Mouse (Mus musculus) neural tube, embryonic 13.5 days (tissue): ENCODE results near the gene Oas1g. TPM values are rescaled to one million over a fixed set of nuclear protein-coding genes. Genes with fewer than 3 reads are reported as not detected.

ENCODE experiments used
- ATAC-seq: fragments of 200-750 bp; cut with Nextera tagmentation; 2 replicates; pipeline ENCODE4 v1.8.0; 2017; ENCODE audit warnings: low read depth, mild to moderate bottlenecking, moderate TSS enrichment, moderate library complexity
- H3K27ac ChIP-seq: fragments of 300-500 bp; sonication (generic); replicated peaks from 2 replicates; pipeline ENCODE4 v1.5.1; 2015; ENCODE audit warnings: moderate library complexity, mild to moderate bottlenecking, inconsistent platforms
- H3K27me3 ChIP-seq: fragments of 300-500 bp; sonication (generic); 2 replicates; pipeline ENCODE4 v1.6.1; 2015; ENCODE audit warnings: mild to moderate bottlenecking, inconsistent platforms
- H3K36me3 ChIP-seq: fragments of 300-500 bp; sonication (generic); 2 replicates; pipeline ENCODE4 v1.6.1; 2015; ENCODE audit warnings: mild to moderate bottlenecking, inconsistent platforms
- H3K4me1 ChIP-seq: fragments of 300-500 bp; sonication (generic); replicated peaks from 2 replicates; pipeline ENCODE4 v1.6.1; 2015; ENCODE audit warnings: inconsistent platforms
- H3K4me2 ChIP-seq: fragments of 300-500 bp; sonication (generic); 2 replicates; pipeline ENCODE4 v1.6.1; 2015; ENCODE audit warnings: inconsistent platforms, mild to moderate bottlenecking, moderate library complexity
- H3K4me3 ChIP-seq: fragments of 300-500 bp; sonication (generic); 2 replicates; pipeline ENCODE4 v1.5.1; 2015; ENCODE audit warnings: mild to moderate bottlenecking, inconsistent platforms
- H3K9ac ChIP-seq: fragments of 300-500 bp; sonication (generic); 2 replicates; pipeline ENCODE4 v1.6.1; 2015; ENCODE audit warnings: moderate library complexity, mild to moderate bottlenecking, inconsistent platforms
- H3K9me3 ChIP-seq: fragments of 300-500 bp; sonication (generic); 2 replicates; pipeline ENCODE4 v1.6.1; 2016; ENCODE audit warnings: inconsistent platforms
- WGBS: fragments of 180-500 bp; shearing (Covaris S2); methylation state at CpG from one replicate; pipeline ENCODE4 v1.1.7; 2015; 5-methylcytosine and 5-hydroxymethylcytosine counted together
- microRNA-seq: library from miRNA; unstranded; fragments of <30 nt; microRNA quantifications from one replicate; pipeline ENCODE4, GENCODE M21; 2016
- polyA plus RNA-seq: library from polyadenylated mRNA; unstranded; fragments of >200 nt; fragmentation: Nextera tagmentation; extraction: Ambion mirVana; gene quantifications from 2 replicates; pipeline ENCODE4 v1.2.1, GENCODE M21; 2015

Oas1g gene
- polyA plus RNA-seq, 1 experiment from 2014 or later: 0.46 TPM

DNA sequence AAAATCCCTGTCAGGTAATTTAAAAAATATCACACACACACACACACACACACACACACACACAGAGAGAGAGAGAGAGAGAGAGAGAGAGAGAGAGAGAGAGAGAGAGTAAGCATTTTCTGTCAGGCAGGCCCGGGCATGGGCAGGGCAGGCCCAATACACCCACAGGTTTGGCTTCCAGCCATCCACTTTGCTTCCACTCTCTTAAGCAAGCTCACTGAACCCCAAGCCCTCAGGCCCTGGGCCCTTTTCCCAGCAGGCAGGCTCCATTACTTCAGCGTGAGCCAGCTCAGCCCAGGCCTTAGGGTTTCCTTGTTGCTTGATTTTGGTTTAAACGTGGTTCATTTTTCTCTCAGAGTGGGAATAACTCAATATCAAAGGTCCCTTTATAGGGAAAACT lies 42.7 kb downstream of the Oas1g start:
- Histone ChIP-seq H3K27ac (no peak overlapping the region), H3K27me3 (no peaks in the 10 kb centered on the region), H3K4me3 (no peak overlapping the region), H3K4me2 (no peak overlapping the region), H3K4me1 (no peaks in the 10 kb centered on the region), H3K9ac (no peak overlapping the region), H3K9me3 (no peaks in the 10 kb centered on the region), H3K36me3 (no peaks in the 10 kb centered on the region)
- ATAC-seq: no peak
- WGBS: 77% methylated on average over 3 of the region's 3 CpGs

DNA sequence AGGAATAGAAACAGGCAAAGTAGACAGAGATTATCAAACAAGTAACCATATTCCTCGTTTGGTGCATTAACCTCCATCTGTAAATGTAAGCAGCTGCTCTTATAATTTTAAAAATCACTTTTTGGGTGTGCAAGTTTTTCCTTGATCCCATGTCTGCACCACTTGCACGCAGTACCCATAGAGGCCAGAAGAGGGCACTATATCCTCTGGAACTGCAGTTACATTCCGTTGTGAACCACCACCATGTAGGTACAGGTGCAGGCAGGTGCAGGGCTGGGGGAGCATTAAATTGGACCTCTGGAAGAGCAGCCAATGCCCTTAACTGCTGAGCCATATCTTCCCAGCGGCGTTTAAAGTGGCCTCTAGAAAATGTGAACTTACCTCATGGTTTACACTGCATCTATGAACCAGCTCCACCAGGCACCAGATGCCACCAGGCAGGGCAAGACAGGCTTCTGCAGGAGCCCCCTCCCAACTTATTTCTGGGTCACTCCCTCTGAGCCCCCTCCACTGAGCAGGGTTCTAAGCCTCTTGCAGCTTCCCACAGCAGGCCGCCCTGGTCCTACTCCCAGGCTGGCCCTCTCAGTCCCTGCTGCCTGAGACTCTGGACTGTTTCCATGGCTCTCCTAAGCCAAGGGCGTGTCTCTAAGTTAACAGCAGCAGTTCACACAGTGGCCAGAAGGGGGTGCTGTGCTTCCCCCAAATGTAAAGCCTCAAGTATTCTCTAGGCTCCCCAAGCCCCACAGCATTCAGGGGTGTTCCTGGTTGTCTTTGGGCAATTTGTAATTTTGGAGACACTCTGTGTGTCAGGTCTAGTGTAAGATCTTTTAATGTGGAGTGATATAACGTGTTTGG lies 50.5 kb downstream of the Oas1g start:
- no peak for ATAC-seq
- Histone ChIP-seq H3K4me3 (no peak overlapping the region), H3K4me2 (no peak overlapping the region), H3K4me1 (peaks cover 9% of the 10 kb centered on the region; the same call in 1 of the 2 replicates), H3K36me3 (no peaks in the 10 kb centered on the region), H3K27ac (no peak overlapping the region), H3K27me3 (peaks cover 29% of the 10 kb centered on the region), H3K9ac (no peak overlapping the region), H3K9me3 (no peaks in the 10 kb centered on the region)
- 11% methylated on average over 8 of the region's 8 CpGs for WGBS

DNA sequence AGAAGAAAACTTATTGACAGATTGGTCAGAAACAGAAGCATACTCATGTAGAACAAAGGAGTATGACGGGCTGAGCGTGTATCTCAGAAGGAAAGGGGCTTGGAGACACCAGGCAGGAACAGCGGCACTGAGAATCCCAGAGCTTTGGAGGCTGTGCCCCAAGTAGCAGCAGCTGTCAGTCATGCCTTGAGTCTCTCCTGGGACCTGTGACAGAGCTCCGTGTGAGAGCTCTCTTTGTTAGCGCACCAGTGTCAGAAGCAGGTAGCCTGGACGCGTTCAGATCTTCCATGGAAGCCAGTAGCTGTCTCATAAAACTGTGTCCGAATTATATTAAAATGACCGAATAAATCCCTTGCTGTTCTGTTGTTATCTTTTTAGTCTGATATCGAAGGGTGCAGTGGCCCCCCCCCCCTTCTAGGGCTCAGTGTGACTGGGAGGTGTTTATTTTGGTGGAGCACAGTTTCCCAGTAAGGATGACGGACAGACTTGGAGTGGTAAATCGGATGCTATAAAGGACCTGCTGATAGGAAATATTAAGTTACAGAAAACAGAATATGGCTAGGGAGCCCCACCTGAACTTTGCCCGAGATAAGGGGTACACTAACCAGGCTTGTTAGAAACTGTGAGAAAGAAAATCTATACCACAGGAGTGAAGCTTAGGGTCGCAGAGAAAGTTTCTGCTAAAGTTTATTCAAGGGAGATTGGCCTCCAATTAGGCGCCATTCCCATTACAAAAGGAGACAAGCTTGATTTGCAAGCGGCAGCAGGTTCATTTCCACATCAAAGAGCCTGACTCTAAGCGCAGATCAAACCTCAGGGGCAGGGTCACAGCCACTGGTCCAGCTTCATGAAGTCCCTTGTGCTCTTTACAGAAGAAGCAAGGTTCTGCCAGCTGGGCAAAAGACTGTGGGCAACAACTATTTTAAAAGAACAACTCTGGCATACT lies 53.8 kb downstream of the Oas1g start:
- H3K9ac ChIP-seq: no peak overlapping the region
- WGBS: 11% methylated on average over 17 of the region's 17 CpGs

DNA sequence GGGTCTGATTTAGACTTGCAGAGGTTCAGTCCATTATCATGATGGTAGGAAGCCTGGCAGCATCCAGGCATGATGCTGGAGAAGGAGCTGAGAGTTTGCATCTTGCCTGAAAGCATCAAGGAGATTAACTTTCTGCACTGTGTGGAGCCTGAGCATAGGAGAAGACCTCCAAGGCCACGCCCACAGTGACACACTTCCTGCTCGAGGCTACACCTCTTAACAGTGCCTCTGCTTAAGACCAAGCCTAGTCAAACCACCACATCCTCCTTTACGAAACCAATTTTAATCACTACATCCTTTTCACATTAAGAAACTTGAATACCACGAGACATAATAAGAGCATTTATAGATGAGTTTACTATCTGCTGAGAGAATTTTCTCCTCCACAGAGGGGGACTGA lies 56.4 kb downstream of the Oas1g start:
- H3K36me3 ChIP-seq: no peaks in the 10 kb centered on the region
- H3K9ac ChIP-seq: no peak overlapping the region

More for the DNA sequence above, 53.8 kb downstream of the Oas1g start:
- H3K27me3 ChIP-seq: peaks cover 29% of the 10 kb centered on the region
- H3K9me3 ChIP-seq: no peaks in the 10 kb centered on the region
- no peak overlapping the region for H3K27ac ChIP-seq
- H3K4me2 ChIP-seq: peak overlapping the region; percentile 37
- no peaks in the 10 kb centered on the region for H3K36me3 ChIP-seq
- H3K4me1 ChIP-seq: peaks cover 9% of the 10 kb centered on the region; the same call in 1 of the 2 replicates
- H3K4me3 ChIP-seq: no peak overlapping the region
- no peak for ATAC-seq

More for the DNA sequence above, 56.4 kb downstream of the Oas1g start:
- Histone ChIP-seq H3K27ac (no peak overlapping the region), H3K4me3 (no peak overlapping the region), H3K27me3 (peaks cover 21% of the 10 kb centered on the region), H3K4me1 (peaks cover 9% of the 10 kb centered on the region; the same call in 1 of the 2 replicates), H3K9me3 (no peaks in the 10 kb centered on the region), H3K4me2 (no peak overlapping the region)
- WGBS: 89% methylated on average over 4 of the region's 4 CpGs
- ATAC-seq: no peak

Small RNAs within 50 kb of the gene (microRNA-seq; reads per million reads assigned to microRNA genes)
- gene Gm22907: not detected

Other genes starting within 250 kb of the Oas1g start
- gene Rasal1, start 238.8 kb downstream of the Oas1g start, polyA plus RNA-seq: 0.31 TPM in 1 of 2 replicates, not detected in the other
- gene Dtx1, start 175.7 kb downstream of the Oas1g start, polyA plus RNA-seq: 37.3 and 39.6 TPM in 2 replicates
- gene Oas2, start 137.8 kb downstream of the Oas1g start, polyA plus RNA-seq: 0.19 and 0.43 TPM in 2 replicates
- gene Oas3, start 110.0 kb downstream of the Oas1g start, polyA plus RNA-seq: 0.45 and 0.56 TPM in 2 replicates
- 0.14 TPM in 1 of 2 replicates, not detected in the other for gene Oas1e, start 92.1 kb downstream of the Oas1g start, polyA plus RNA-seq
- 0.45 and 0.46 TPM in 2 replicates for gene Oas1c, start 75.1 kb downstream of the Oas1g start, polyA plus RNA-seq
- gene Oas1f, start 40.2 kb downstream of the Oas1g start, polyA plus RNA-seq: not detected in 2 replicates
- gene Oas1h, start 26.2 kb downstream of the Oas1g start, polyA plus RNA-seq: not detected in 2 replicates
- gene Oas1a, start 19.9 kb upstream of the Oas1g start, polyA plus RNA-seq: 0.88 and 0.96 TPM in 2 replicates
- not detected in 2 replicates for gene Oas1d, start 26.9 kb upstream of the Oas1g start, polyA plus RNA-seq
- gene Rph3a, start 122.5 kb upstream of the Oas1g start, polyA plus RNA-seq: 9.0 and 9.4 TPM in 2 replicates